Mouse (Mus musculus) heart, adult 2 months (tissue): ENCODE results near the gene Zfp11.
"Not testable (repeated sequence)": the region's sequence is repeated elsewhere in the genome, so short reads cannot be mapped to it uniquely, and the experiment has no call there.

Experiments used
- CTCF ChIP-seq: fragments of 200-600 bp; IDR thresholded peaks from 2 replicates; pipeline ENCODE4 v1.8.1; 2022; ENCODE audit warnings: antibody characterized with exemption, mild to moderate bottlenecking, moderate library complexity
- POLR2A ChIP-seq: fragments of 200-500 bp; IDR thresholded peaks from 2 replicates; pipeline ENCODE4 v1.6.1; 2011; ENCODE audit warnings: mild to moderate bottlenecking, low read depth, low read length, control low read depth; ENCODE audit not compliant: insufficient read depth

- not testable (repeated sequence) for TF ChIP-seq POLR2A
- TF ChIP-seq CTCF: peak; percentile 43
Observed at GRCm38 (mm10) chr5:129620600-129620999, 49.3 kb downstream of the Zfp11 start.
